Comparison of ENCODE assay signal across 22 mouse cellular contexts in the genomic region with DNA sequence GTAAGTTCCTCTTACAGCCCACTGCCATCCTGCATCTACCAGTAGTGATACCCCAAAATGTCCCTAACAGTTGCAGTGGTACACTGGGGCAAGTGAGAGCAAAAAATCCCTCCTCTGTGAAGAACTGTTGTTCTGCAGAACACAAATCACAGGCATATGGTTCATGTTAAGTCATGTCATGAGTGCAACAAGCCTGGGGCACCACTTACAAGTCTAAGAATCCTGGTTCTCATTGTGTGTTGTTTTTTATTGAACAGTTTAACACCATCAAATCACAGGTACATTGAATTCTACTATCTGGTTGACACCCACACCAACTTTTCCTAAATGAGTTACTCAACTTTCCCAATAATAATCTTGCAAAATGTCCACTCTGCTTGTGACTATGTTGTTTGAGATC.
"Had no signal": no experiment of that assay in that cellular context is flagged by ENCODE, and none has a peak within 500 bp of the region (broad histone marks: within the 10 kb centered on the region; RNA-seq: fewer than 3 reads in every experiment).

No protein-coding gene starts in this region.

- H3K27me3 ChIP-seq: hindbrain, embryonic 13.5 days; hindbrain, embryonic 15.5 days; limb, embryonic 13.5 days; limb, embryonic 15.5 days; liver, embryonic 12.5 days had no signal

- DNase-seq: gastrocnemius, postnatal 14 days; gastrocnemius, postnatal 36 days; heart, adult 18-20 months; heart, postnatal 10 days; heart, postnatal 36 days; kidney, adult 18-20 months; kidney, adult 8-10 months; kidney, postnatal 10 days; kidney, postnatal 25 days; kidney, postnatal 4 days had no signal

- H3K27ac ChIP-seq: heart, embryonic 10.5 days; hindbrain, embryonic 13.5 days; hindbrain, embryonic 15.5 days; hindbrain, postnatal 0 days; layer of hippocampus, adult 2 months; left cerebral cortex, adult 2 months; limb, embryonic 13.5 days; liver, embryonic 12.5 days; liver, embryonic 14.5 days had no signal

- H3K9ac ChIP-seq: heart, embryonic 12.5 days; hindbrain, embryonic 13.5 days; hindbrain, embryonic 15.5 days; limb, embryonic 13.5 days; limb, embryonic 15.5 days; liver, embryonic 12.5 days; liver, embryonic 14.5 days had no signal

- H3K36me3 ChIP-seq: heart, embryonic 10.5 days; heart, embryonic 12.5 days; hindbrain, embryonic 13.5 days; hindbrain, embryonic 15.5 days; limb, embryonic 13.5 days; limb, embryonic 15.5 days; liver, embryonic 12.5 days had no signal

- H3K4me1 ChIP-seq: heart, embryonic 10.5 days; hindbrain, embryonic 13.5 days; hindbrain, embryonic 15.5 days; liver, embryonic 12.5 days had no signal

- H3K9me3 ChIP-seq: heart, embryonic 10.5 days; heart, embryonic 12.5 days; hindbrain, embryonic 13.5 days; hindbrain, embryonic 15.5 days; limb, embryonic 13.5 days; limb, embryonic 15.5 days; liver, embryonic 12.5 days had no signal

- ATAC-seq: hindbrain, postnatal 0 days; intestine, postnatal 0 days; liver, embryonic 12.5 days had no signal

- H3K4me2 ChIP-seq: heart, embryonic 12.5 days; hindbrain, embryonic 13.5 days; hindbrain, embryonic 15.5 days; limb, embryonic 13.5 days; limb, embryonic 15.5 days; liver, embryonic 12.5 days had no signal

- H3K4me3 ChIP-seq: heart, embryonic 10.5 days; heart, embryonic 12.5 days; hindbrain, embryonic 13.5 days; hindbrain, embryonic 15.5 days; layer of hippocampus, adult 2 months; left cerebral cortex, adult 2 months; limb, embryonic 13.5 days; limb, embryonic 15.5 days; liver, embryonic 12.5 days had no signal
